Mouse (Mus musculus) neural tube, embryonic 15.5 days (tissue): ENCODE data around the gene Sostdc1. TPM values are rescaled to one million over a fixed set of nuclear protein-coding genes. Genes with fewer than 3 reads are reported as not detected.

Experiments
- polyA plus RNA-seq: library from polyadenylated mRNA; unstranded; fragments of >200 nt; fragmentation: Nextera tagmentation; extraction: Ambion mirVana; gene quantifications from 2 replicates; pipeline ENCODE4 v1.2.1, GENCODE M21; 2015

Sostdc1 gene
- polyA plus RNA-seq, 1 experiment from 2014 or later = 15.2 TPM

Other genes with a start within 250 kb of the Sostdc1 start
- gene Ankmy2, start 157.0 kb upstream of the Sostdc1 start, polyA plus RNA-seq = 73.9 and 80.3 TPM in 2 replicates
- 346 and 378 TPM in 2 replicates for gene Bzw2, start 156.1 kb upstream of the Sostdc1 start, polyA plus RNA-seq
- not detected in 2 replicates for gene Lrrc72, start 60.7 kb upstream of the Sostdc1 start, polyA plus RNA-seq
- gene Ispd, start 67.3 kb downstream of the Sostdc1 start, polyA plus RNA-seq = 15.3 and 15.7 TPM in 2 replicates
- 1.8 and 3.1 TPM in 2 replicates for gene D630036H23Rik, start 68.0 kb downstream of the Sostdc1 start, polyA plus RNA-seq